Mouse (Mus musculus): ENCODE data around the gene Olfr272. TPM values are rescaled to one million over a fixed set of nuclear protein-coding genes. Genes with fewer than 3 reads are reported as not detected.

Olfr272 gene
- not detected in 2 replicates for polyA plus RNA-seq (2012; ENCODE audit: insufficient read depth, insufficient read length, missing spikeins)

GRCm38 (mm10) chr4:52919078-52919477, at the start of gene Olfr272:
TSS of gene Olfr272 (minus strand) at chr4:52919178.
- TF ChIP-seq POLR2A (IDR thresholded peaks at IDR 0.05; ENCODE audit: borderline replicate concordance, low read depth, low read length) (no peak), CTCF (IDR thresholded peaks at IDR 0.05; ENCODE audit: low read depth, low read length) (no peak)
- H3K4me1 ChIP-seq (ENCODE audit: control insufficient read depth, insufficient read depth, low read length) = no peaks in the 10 kb centered on the region
- H3K4me3 ChIP-seq (ENCODE audit: insufficient read depth, low read length) = no peak within 1 kb of the TSS
- no peak within 1 kb of the TSS for H3K27ac ChIP-seq (ENCODE audit: insufficient read depth, low read depth, low read length)

GRCm38 (mm10) chr4:52964247-52964646, 45.3 kb upstream of the Olfr272 start, which contains the start of gene Olfr270:
TSS of gene Olfr270 (plus strand) at chr4:52964547.
- Histone ChIP-seq H3K27ac (ENCODE audit: insufficient read depth, low read depth, low read length) (no peak within 1 kb of the TSS), H3K4me1 (ENCODE audit: control insufficient read depth, insufficient read depth, low read length) (no peaks in the 10 kb centered on the region), H3K4me3 (ENCODE audit: insufficient read depth, low read length) (no peak within 1 kb of the TSS)
- TF ChIP-seq CTCF (IDR thresholded peaks at IDR 0.05; ENCODE audit: low read depth, low read length) (no peak), POLR2A (IDR thresholded peaks at IDR 0.05; ENCODE audit: borderline replicate concordance, low read depth, low read length) (no peak)

- TF ChIP-seq CTCF (IDR thresholded peaks at IDR 0.05; ENCODE audit: low read depth, low read length) = no peak; the same call in 1 of the 2 replicates
- TF ChIP-seq POLR2A (IDR thresholded peaks at IDR 0.05; ENCODE audit: borderline replicate concordance, low read depth, low read length) = no peak
- Histone ChIP-seq H3K27ac (ENCODE audit: insufficient read depth, low read depth, low read length) (no peak overlapping the region), H3K4me3 (ENCODE audit: insufficient read depth, low read length) (no peak overlapping the region), H3K4me1 (ENCODE audit: control insufficient read depth, insufficient read depth, low read length) (no peaks in the 10 kb centered on the region)
Measured at GRCm38 (mm10) chr4:52958693-52959092, 39.7 kb upstream of the Olfr272 start.

- TF ChIP-seq POLR2A (IDR thresholded peaks at IDR 0.05; ENCODE audit: borderline replicate concordance, low read depth, low read length) (no peak), CTCF (IDR thresholded peaks at IDR 0.05; ENCODE audit: low read depth, low read length) (no peak)
- Histone ChIP-seq H3K4me3 (ENCODE audit: insufficient read depth, low read length) (no peak overlapping the region), H3K27ac (ENCODE audit: insufficient read depth, low read depth, low read length) (no peak overlapping the region), H3K4me1 (ENCODE audit: control insufficient read depth, insufficient read depth, low read length) (no peaks in the 10 kb centered on the region)
Measured at GRCm38 (mm10) chr4:52949005-52949404, 30.0 kb upstream of the Olfr272 start.

- Histone ChIP-seq H3K27ac (ENCODE audit: insufficient read depth, low read depth, low read length) (no peak overlapping the region), H3K4me1 (ENCODE audit: control insufficient read depth, insufficient read depth, low read length) (no peaks in the 10 kb centered on the region), H3K4me3 (ENCODE audit: insufficient read depth, low read length) (no peak overlapping the region)
- no peak for TF ChIP-seq POLR2A (IDR thresholded peaks at IDR 0.05; ENCODE audit: borderline replicate concordance, low read depth, low read length)
- no peak for TF ChIP-seq CTCF (IDR thresholded peaks at IDR 0.05; ENCODE audit: low read depth, low read length)
Measured at GRCm38 (mm10) chr4:52946665-52947064, 27.7 kb upstream of the Olfr272 start.

- Histone ChIP-seq H3K4me1 (ENCODE audit: control insufficient read depth, insufficient read depth, low read length) (no peaks in the 10 kb centered on the region), H3K27ac (ENCODE audit: insufficient read depth, low read depth, low read length) (no peak overlapping the region), H3K4me3 (ENCODE audit: insufficient read depth, low read length) (no peak overlapping the region)
- no peak for TF ChIP-seq CTCF (IDR thresholded peaks at IDR 0.05; ENCODE audit: low read depth, low read length)
- no peak for TF ChIP-seq POLR2A (IDR thresholded peaks at IDR 0.05; ENCODE audit: borderline replicate concordance, low read depth, low read length)
Measured at GRCm38 (mm10) chr4:52930480-52930879, 11.5 kb upstream of the Olfr272 start.

GRCm38 (mm10) chr4:52917311-52917688, 1.7 kb downstream of the Olfr272 start:
- no peak overlapping the region for H3K27ac ChIP-seq (ENCODE audit: insufficient read depth, low read depth, low read length)
- TF ChIP-seq CTCF (IDR thresholded peaks at IDR 0.05; ENCODE audit: low read depth, low read length) = no peak
- TF ChIP-seq POLR2A (IDR thresholded peaks at IDR 0.05; ENCODE audit: borderline replicate concordance, low read depth, low read length) = no peak
- no peaks in the 10 kb centered on the region for H3K4me1 ChIP-seq (ENCODE audit: control insufficient read depth, insufficient read depth, low read length)
- H3K4me3 ChIP-seq (ENCODE audit: insufficient read depth, low read length) = no peak overlapping the region

- Histone ChIP-seq H3K27ac (ENCODE audit: insufficient read depth, low read depth, low read length) (no peak overlapping the region), H3K4me3 (ENCODE audit: insufficient read depth, low read length) (no peak overlapping the region), H3K4me1 (ENCODE audit: control insufficient read depth, insufficient read depth, low read length) (no peaks in the 10 kb centered on the region)
- TF ChIP-seq CTCF (IDR thresholded peaks at IDR 0.05; ENCODE audit: low read depth, low read length) (no peak), POLR2A (IDR thresholded peaks at IDR 0.05; ENCODE audit: borderline replicate concordance, low read depth, low read length) (no peak)
Measured at GRCm38 (mm10) chr4:52916659-52917310, 2.2 kb downstream of the Olfr272 start.

GRCm38 (mm10) chr4:52912409-52912808, 6.6 kb downstream of the Olfr272 start:
- Histone ChIP-seq H3K4me3 (ENCODE audit: insufficient read depth, low read length) (no peak overlapping the region), H3K27ac (ENCODE audit: insufficient read depth, low read depth, low read length) (no peak overlapping the region), H3K4me1 (ENCODE audit: control insufficient read depth, insufficient read depth, low read length) (no peaks in the 10 kb centered on the region)
- TF ChIP-seq POLR2A (IDR thresholded peaks at IDR 0.05; ENCODE audit: borderline replicate concordance, low read depth, low read length) (no peak), CTCF (IDR thresholded peaks at IDR 0.05; ENCODE audit: low read depth, low read length) (no peak)

- H3K4me1 ChIP-seq (ENCODE audit: control insufficient read depth, insufficient read depth, low read length) = no peaks in the 10 kb centered on the region
- TF ChIP-seq POLR2A (IDR thresholded peaks at IDR 0.05; ENCODE audit: borderline replicate concordance, low read depth, low read length) (no peak), CTCF (IDR thresholded peaks at IDR 0.05; ENCODE audit: low read depth, low read length) (no peak)
- H3K4me3 ChIP-seq (ENCODE audit: insufficient read depth, low read length) = no peak overlapping the region
- H3K27ac ChIP-seq (ENCODE audit: insufficient read depth, low read depth, low read length) = no peak overlapping the region
Measured at GRCm38 (mm10) chr4:52909542-52909941, 9.4 kb downstream of the Olfr272 start.

Measured in bone marrow macrophage, adult 2 months (primary cell).